Mouse (Mus musculus) neural tube, embryonic 12.5 days (tissue): ENCODE results near the gene Cpsf6. TPM values are rescaled to one million over a fixed set of nuclear protein-coding genes. Genes with fewer than 3 reads are reported as not detected.

Experiments
- ATAC-seq: fragments of 200-750 bp; cut with Nextera tagmentation; 2 replicates; pipeline ENCODE4 v1.8.0; 2017; ENCODE audit warnings: low read depth, mild to moderate bottlenecking, moderate TSS enrichment, moderate library complexity; ENCODE audit not compliant: low FRiP score
- H3K27ac ChIP-seq: fragments of 300-500 bp; sonication (generic); 2 replicates; pipeline ENCODE4 v1.5.1; 2016
- H3K27me3 ChIP-seq: fragments of 300-500 bp; sonication (generic); replicated peaks from 2 replicates; pipeline ENCODE4 v1.6.1; 2016; ENCODE audit warnings: mild to moderate bottlenecking
- H3K36me3 ChIP-seq: fragments of 300-500 bp; sonication (generic); 2 replicates; pipeline ENCODE4 v1.6.1; 2016; ENCODE audit warnings: mild to moderate bottlenecking
- H3K4me1 ChIP-seq: fragments of 300-500 bp; sonication (generic); 2 replicates; pipeline ENCODE4 v1.6.1; 2016
- H3K4me2 ChIP-seq: fragments of 300-500 bp; sonication (generic); replicated peaks from 2 replicates; pipeline ENCODE4 v1.6.1; 2016; ENCODE audit warnings: mild to moderate bottlenecking
- H3K4me3 ChIP-seq: fragments of 300-500 bp; sonication (generic); 2 replicates; pipeline ENCODE4 v1.5.1; 2016
- H3K9ac ChIP-seq: fragments of 300-500 bp; sonication (generic); 2 replicates; pipeline ENCODE4 v1.6.1; 2016; ENCODE audit warnings: mild to moderate bottlenecking
- H3K9me3 ChIP-seq: fragments of 300-500 bp; sonication (generic); 2 replicates; pipeline ENCODE4 v1.6.1; 2016; ENCODE audit warnings: mild to moderate bottlenecking
- WGBS: fragments of 180-500 bp; shearing (Covaris S2); methylation state at CpG from one replicate; pipeline ENCODE4 v1.1.7; 2016; 5-methylcytosine and 5-hydroxymethylcytosine counted together
- polyA plus RNA-seq: library from polyadenylated mRNA; unstranded; fragments of >200 nt; fragmentation: Nextera tagmentation; extraction: Ambion mirVana; gene quantifications from 2 replicates; pipeline ENCODE4 v1.2.1, GENCODE M21; 2016

Gene Cpsf6
- polyA plus RNA-seq, 1 experiment from 2014 or later = 225 TPM

DNA sequence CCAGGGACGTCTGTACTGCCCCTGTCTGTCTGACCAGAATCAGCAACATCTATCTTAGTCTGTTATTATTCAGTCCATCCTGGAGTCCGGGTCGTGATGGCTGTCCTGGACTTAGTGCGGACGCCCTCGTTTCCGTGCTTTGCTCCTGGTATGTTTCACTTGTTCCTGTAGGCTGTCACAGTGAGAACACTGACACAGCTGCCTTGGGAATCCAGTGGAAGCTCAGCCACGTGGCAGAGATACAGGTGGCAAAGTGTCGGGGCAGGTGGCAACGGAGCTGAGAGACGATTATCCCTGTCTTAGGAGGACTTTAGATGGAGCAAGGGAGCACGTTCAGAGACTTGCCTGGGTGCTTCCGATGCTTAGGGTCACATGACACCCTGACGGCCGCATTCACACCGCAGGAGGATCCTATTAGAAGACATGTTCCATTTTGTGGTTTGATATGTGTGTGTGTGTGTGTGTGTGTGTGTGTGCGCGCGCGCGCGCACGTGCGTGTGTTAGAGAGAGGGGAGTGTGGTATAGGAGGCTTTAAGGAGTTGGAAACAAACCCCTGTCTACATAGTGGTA, 38.9 kb upstream of the Cpsf6 start:
- Histone ChIP-seq H3K4me2 (peak overlapping the region; percentile 54), H3K27me3 (no peaks in the 10 kb centered on the region), H3K9me3 (no peaks in the 10 kb centered on the region), H3K9ac (no peak overlapping the region), H3K4me3 (no peak overlapping the region), H3K27ac (no peak overlapping the region), H3K36me3 (no peaks in the 10 kb centered on the region), H3K4me1 (peaks cover 11% of the 10 kb centered on the region; the same call in 1 of the 2 replicates)
- 0 out of 2 replicates have a peak, but pooled peaks have one; percentile 37 for ATAC-seq
- WGBS = 57% methylated on average over 24 of the region's 24 CpGs

DNA sequence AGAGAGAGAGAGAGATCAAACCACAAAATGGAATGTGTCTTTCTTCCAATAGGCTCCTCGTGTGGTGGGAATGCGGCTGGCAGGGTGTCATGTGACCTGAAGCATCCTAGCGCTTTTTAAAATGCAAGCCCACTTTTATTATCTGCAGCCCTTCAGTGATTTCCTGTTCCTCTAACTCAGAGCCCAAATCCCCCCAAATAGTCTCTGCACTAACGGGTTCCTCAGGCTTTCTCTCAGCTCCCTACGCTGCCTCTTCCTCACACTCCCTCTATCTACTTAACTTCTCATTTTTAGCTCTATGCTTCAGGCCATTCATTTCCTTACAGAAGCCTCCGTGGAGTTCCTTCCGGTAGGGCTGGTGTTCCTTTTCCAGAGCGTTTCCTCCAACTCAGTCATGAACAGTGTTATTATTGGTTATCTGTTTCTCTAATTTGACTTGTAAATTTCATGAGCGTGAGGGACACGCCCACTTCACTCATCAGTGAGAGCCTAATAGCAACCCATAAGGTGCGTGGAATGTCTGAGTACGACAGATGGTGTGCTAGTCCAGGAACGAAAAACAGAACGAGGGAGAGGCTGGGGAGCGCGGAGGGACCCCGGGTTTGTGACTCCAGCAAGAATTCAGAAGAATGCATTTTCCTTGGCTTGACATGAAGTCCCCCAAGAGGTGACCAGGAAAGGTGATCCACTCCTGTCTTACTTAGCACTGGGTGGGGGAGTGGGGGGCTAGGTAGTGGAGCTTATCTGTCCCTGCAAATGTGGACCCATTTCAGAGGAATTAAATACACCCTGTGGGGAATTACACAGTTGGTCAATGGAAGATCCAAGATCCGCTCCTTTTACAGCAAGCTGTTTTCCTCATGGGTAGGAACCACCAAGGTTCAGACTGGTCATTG, 38.2 kb upstream of the Cpsf6 start:
- Histone ChIP-seq H3K27me3 (no peaks in the 10 kb centered on the region), H3K4me1 (peaks cover 11% of the 10 kb centered on the region; the same call in 1 of the 2 replicates), H3K9me3 (no peaks in the 10 kb centered on the region), H3K36me3 (no peaks in the 10 kb centered on the region), H3K4me2 (peak overlapping the region; percentile 54), H3K9ac (no peak overlapping the region), H3K4me3 (no peak overlapping the region), H3K27ac (no peak overlapping the region)
- ATAC-seq = peak; percentile 75
- WGBS = 27% methylated on average over 18 of the region's 18 CpGs

DNA sequence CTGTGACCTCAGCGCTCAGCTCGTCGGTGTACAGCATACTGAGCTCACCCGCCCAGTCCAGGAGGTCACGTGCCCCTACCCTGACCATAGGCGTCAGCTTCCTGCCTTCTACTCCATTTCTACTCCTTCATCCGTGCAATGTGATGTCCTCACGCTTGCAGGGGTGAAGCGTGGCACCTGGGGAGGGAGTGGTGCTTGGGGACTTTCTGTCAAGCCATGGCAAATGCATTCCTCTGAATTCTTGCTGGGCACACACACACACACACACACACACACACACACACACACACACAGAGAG, 37.6 kb upstream of the Cpsf6 start:
- 59% methylated on average over 9 of the region's 9 CpGs for WGBS
- Histone ChIP-seq H3K9ac (no peak overlapping the region), H3K4me3 (no peak overlapping the region), H3K27ac (no peak overlapping the region), H3K36me3 (no peaks in the 10 kb centered on the region), H3K4me1 (peaks cover 11% of the 10 kb centered on the region; the same call in 1 of the 2 replicates), H3K27me3 (no peaks in the 10 kb centered on the region), H3K4me2 (peak overlapping the region; percentile 54), H3K9me3 (no peaks in the 10 kb centered on the region)
- peak; percentile 46 for ATAC-seq

DNA sequence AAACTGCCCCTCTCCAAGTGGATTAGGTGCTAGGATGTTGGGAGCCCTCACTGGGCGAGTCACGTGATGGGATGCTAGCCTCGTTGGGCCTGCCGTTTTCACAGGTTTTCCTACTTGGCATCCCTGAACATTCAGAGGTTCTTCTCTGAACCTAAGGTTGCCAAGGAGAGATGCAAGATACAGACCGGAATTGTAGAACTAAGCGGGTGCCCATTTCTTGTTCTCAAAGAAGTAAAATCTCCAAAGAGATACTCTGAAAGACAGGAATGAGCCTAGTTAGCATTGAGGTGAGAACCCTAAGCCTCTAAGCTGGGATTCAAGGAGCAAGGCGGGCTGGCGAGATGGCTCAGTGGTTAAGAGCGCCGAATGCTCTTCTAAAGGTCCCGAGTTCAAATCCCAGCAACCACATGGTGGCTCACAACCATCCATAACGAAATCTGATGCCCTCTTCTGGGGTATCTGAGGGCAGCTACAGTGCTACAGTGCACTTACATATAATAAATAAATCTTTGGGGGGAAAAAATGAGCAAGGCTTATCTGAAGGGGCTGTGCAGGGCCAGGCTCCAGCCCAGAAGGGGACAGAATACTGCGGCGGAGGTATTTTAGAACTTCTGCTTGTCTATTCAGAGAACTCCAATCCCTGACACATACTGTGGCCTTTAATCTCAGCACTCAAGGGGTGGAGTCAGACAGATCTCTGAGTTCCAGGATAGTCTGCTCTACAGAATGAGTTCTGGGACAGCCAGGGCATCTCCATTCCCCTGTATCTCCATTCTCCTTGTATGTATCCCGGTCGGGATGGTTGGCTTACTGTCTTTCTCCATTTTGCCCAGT, 37.0 kb upstream of the Cpsf6 start:
- no peaks in the 10 kb centered on the region for H3K9me3 ChIP-seq
- WGBS = 87% methylated on average over 16 of the region's 16 CpGs
- H3K27ac ChIP-seq = no peak overlapping the region
- H3K27me3 ChIP-seq = no peaks in the 10 kb centered on the region
- peak overlapping the region; percentile 54 for H3K4me2 ChIP-seq
- H3K4me1 ChIP-seq = peaks cover 11% of the 10 kb centered on the region; the same call in 1 of the 2 replicates
- no peaks in the 10 kb centered on the region for H3K36me3 ChIP-seq
- no peak overlapping the region for H3K9ac ChIP-seq
- ATAC-seq = no peak
- H3K4me3 ChIP-seq = no peak overlapping the region

DNA sequence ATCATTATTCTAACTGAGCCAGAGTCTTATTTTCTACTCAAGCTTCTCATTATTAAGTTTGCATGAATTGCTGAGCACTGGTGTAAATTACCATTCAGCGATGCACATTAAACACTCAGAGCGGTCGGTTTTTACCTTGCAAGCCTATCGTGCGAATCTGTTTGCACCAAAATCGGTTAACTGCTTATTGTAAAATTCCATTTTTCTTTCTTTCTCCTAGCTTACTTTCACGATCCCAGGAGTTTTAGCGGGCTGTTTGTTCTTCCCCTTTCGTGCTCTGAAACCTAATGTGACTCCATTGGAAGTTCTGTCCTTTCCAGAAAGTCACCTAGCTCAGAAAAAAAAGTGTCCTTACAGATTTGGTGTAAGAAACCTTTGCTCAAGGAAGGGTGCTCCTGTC, 36.3 kb upstream of the Cpsf6 start:
- ATAC-seq = no peak
- Histone ChIP-seq H3K36me3 (no peaks in the 10 kb centered on the region), H3K4me3 (no peak overlapping the region), H3K9ac (no peak overlapping the region), H3K27me3 (no peaks in the 10 kb centered on the region), H3K4me2 (no peak overlapping the region), H3K4me1 (peaks cover 13% of the 10 kb centered on the region; the same call in 1 of the 2 replicates), H3K9me3 (no peaks in the 10 kb centered on the region), H3K27ac (no peak overlapping the region)
- WGBS = 92% methylated on average over 9 of the region's 9 CpGs

DNA sequence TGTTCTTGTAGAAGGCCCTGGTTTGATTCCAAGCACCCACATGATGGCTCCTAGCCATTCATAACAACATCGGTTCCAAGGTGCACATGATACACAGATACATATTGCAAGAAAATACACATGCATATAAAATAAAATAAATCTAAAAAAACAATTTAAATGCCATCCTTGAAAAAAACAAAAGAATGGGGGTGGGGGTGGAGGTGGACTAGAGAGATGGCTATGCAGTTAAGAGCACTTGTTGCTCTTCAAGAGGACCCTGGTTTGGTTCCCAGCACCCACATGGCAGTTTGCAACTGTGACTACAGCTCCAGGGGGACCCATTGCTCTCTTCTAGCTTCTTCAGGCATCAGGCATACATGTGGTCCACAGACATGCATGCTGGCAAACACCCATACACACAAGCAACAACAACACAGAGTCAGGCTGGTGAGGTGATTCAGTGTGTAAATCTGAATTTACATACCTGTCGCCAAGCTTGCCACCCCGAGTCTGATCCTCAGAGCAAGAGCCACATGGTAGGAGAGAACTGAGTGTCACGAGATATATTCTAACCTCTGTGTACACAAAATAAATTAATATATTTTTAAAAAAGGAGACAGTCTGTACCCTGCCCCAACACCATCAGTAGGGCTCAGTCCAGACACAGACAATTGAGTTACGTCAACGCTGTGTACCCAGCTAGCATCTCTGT, 35.7 kb upstream of the Cpsf6 start:
- Histone ChIP-seq H3K9ac (no peak overlapping the region), H3K27ac (no peak overlapping the region), H3K27me3 (no peaks in the 10 kb centered on the region), H3K36me3 (no peaks in the 10 kb centered on the region), H3K4me1 (peaks cover 13% of the 10 kb centered on the region; the same call in 1 of the 2 replicates), H3K4me2 (no peak overlapping the region), H3K4me3 (no peak overlapping the region), H3K9me3 (no peaks in the 10 kb centered on the region)
- no peak for ATAC-seq
- 96% methylated on average over 6 of the region's 6 CpGs for WGBS

DNA sequence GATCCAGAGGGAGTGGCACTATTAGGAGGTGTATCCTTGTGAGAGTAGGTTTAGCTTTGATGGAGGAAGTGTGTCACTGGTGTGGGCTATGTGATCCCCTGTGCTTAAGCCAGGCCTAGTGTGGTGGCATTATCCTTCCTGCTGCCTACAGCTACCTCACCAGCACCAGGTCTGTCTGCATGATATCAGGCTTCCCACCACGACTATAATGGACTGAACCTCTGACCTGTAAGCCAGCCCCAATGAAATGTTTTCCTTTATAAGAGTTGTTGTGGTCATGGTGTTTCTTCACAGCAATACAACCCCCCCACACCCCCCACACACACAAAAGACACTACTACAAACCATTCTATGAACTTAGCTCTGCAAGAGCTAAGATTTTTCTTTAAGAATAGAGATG, 34.9 kb upstream of the Cpsf6 start:
- peaks cover 13% of the 10 kb centered on the region; the same call in 1 of the 2 replicates for H3K4me1 ChIP-seq
- no peak for ATAC-seq
- H3K9ac ChIP-seq = no peak overlapping the region
- no peaks in the 10 kb centered on the region for H3K9me3 ChIP-seq
- 76% methylated on average over 1 of the region's 1 CpGs for WGBS
- no peak overlapping the region for H3K27ac ChIP-seq
- H3K27me3 ChIP-seq = no peaks in the 10 kb centered on the region
- no peaks in the 10 kb centered on the region for H3K36me3 ChIP-seq
- H3K4me2 ChIP-seq = no peak overlapping the region
- H3K4me3 ChIP-seq = no peak overlapping the region

DNA sequence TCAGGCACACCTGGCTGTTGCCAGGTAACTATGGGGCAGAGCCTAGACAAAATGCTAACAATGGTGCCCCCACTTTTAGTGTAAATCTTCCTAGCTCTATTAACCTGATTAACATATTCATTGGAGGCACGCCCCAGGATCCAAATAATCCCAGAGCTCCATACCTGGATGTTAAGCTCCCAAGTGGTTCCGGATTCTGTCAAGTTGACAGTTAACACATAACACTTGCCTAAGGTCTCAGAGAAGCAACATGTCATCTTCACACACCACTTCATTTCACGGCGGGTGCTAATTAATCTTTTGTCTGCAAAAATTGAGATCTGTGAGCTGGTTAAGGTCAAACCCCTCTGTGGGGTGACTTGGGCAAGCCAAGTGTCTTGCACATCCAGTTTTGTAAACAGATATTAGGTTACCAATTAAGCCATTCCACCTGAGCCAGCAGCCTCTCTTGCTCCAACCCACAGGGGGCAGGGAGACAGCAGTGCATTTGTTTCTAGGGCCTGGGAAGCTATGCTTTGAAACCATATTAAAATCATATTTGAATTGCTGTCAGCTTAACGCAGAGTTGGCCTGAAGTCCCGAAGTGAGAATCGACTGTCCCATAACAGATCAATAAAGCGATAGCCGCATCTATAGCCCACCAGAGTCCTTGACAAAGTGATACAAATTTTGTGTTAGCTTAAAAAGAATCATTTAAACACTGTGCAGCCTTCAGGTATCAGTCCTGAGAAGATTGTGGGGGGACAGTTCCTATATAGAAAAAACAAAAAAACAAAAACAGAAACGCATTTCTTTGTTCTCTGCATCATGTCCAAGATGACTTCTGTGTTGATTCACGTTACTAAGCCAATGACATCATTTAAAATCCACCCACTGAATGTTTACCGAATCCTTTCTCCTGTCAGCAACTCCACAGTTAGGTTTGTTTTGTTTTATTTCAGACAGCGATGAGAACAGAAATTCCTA, 34.0 kb upstream of the Cpsf6 start:
- Histone ChIP-seq H3K27me3 (no peaks in the 10 kb centered on the region), H3K4me2 (no peak overlapping the region), H3K4me1 (peaks cover 13% of the 10 kb centered on the region; the same call in 1 of the 2 replicates), H3K27ac (no peak overlapping the region), H3K4me3 (no peak overlapping the region), H3K9ac (no peak overlapping the region), H3K9me3 (no peaks in the 10 kb centered on the region), H3K36me3 (no peaks in the 10 kb centered on the region)
- ATAC-seq = no peak
- 82% methylated on average over 13 of the region's 13 CpGs for WGBS

DNA sequence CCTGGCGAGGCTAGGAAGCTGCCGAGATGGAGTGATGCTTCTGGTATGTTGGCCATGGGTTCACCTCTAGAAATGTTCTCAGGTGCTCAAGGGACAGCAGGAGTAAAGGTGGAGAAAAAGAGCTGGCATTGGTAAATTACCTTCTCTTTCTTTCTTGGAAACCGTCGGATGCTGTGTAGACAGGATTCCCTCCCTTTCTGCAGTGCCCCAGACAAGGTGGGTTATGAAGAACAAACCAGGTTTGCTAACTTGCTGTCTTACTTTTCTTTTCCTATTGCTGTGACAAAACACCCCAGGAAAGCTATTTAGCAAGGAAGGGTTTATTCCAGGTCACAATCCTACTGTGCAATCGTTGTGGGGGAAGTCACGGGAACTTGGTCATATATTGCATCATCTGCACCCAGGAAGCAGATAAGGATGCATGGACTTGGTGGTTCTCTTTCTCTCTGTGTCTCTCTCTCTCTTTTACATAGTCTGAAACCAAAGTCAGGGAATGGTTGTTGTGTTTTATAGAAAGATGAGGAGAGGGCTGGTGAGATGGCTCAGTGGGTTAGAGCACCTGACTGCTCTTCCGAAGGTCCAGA, 32.8 kb upstream of the Cpsf6 start:
- H3K27me3 ChIP-seq = no peaks in the 10 kb centered on the region
- no peak overlapping the region for H3K9ac ChIP-seq
- no peaks in the 10 kb centered on the region for H3K36me3 ChIP-seq
- H3K27ac ChIP-seq = no peak overlapping the region
- ATAC-seq = no peak
- peaks cover 7% of the 10 kb centered on the region; the same call in 1 of the 2 replicates for H3K4me1 ChIP-seq
- no peak overlapping the region for H3K4me2 ChIP-seq
- H3K4me3 ChIP-seq = no peak overlapping the region
- WGBS = 85% methylated on average over 7 of the region's 7 CpGs
- no peaks in the 10 kb centered on the region for H3K9me3 ChIP-seq

DNA sequence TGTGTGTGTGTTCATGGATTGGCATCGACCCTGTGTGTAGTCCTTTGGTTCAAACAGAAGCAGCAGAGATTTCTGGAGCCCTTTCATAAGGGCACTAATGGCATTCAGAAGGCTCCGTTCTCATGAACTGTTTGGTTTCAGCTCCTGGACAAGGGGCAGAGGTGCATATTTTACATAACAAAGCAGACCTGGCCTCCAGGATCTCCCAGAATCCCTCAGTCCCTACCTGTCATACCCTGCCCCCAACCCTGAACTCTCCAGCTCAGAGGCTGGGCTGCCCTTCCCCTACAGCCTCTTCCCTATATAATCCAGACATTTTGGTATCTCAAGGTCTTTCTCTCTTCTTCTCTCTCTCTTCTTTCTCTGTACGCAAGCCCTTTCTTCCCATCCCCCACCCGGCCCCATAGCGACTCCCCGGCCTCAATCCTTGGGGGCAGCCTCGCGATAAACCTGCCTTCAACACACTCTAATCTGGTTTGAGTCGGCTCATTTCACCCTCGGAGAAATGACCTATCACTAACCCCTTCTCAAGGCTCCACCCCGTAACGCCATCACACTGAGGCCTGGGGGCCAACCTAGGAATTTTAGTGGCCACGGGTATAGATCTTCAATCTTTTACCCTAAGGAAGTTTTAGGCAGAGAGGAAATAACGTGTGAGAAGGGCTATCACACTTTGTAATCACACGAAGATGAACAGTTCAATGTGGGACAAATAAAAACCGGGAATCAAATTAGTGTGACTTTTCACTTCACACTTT, 32.1 kb upstream of the Cpsf6 start:
- 44% methylated on average over 16 of the region's 16 CpGs for WGBS
- no peaks in the 10 kb centered on the region for H3K27me3 ChIP-seq
- no peak for ATAC-seq
- H3K9me3 ChIP-seq = no peaks in the 10 kb centered on the region
- no peak overlapping the region for H3K4me3 ChIP-seq
- peaks cover 2% of the 10 kb centered on the region; the same call in 1 of the 2 replicates for H3K4me1 ChIP-seq
- no peak overlapping the region for H3K4me2 ChIP-seq
- H3K9ac ChIP-seq = no peak overlapping the region
- H3K36me3 ChIP-seq = no peaks in the 10 kb centered on the region
- H3K27ac ChIP-seq = no peak overlapping the region
